Mouse (Mus musculus): Measurements from ENCODE around the gene Cask. TPM values are rescaled to one million over a fixed set of nuclear protein-coding genes. Genes with fewer than 3 reads are reported as not detected.

Gene Cask
- total RNA-seq, 2 experiments from 2014 or later, result 105 to 107 TPM

- no peak overlapping the region for H3K4me3 ChIP-seq
- H3K27ac ChIP-seq, result no peak overlapping the region
- no peak for DNase-seq (ENCODE audit: extremely low spot score in 1 of 2, low spot score in 2 of 2)
- TF ChIP-seq CTCF (IDR thresholded peaks at IDR 0.05), result no peak
- intact Hi-C loops (cut with DNase I), result loop anchor here (5.0 kb wide), 1 partner anchor 130 kb away; no protein-coding TSS in a partner anchor
Observed at GRCm38 (mm10) chrX:13716796-13717569, 134.2 kb downstream of the Cask start.

GRCm38 (mm10) chrX:13710174-13710573, 141.0 kb downstream of the Cask start:
- Histone ChIP-seq H3K4me3 (no peak overlapping the region), H3K27ac (no peak overlapping the region)
- peak; percentile 41 to 65 for DNase-seq (ENCODE audit: extremely low spot score in 1 of 2, low spot score in 2 of 2)
- peak; percentile 92 for TF ChIP-seq CTCF (IDR thresholded peaks at IDR 0.05)
- intact Hi-C loops (cut with DNase I), result no loop called here

GRCm38 (mm10) chrX:13705051-13705450, 146.1 kb downstream of the Cask start:
- no peak for DNase-seq (ENCODE audit: extremely low spot score in 1 of 2, low spot score in 2 of 2)
- Histone ChIP-seq H3K4me3 (no peak overlapping the region), H3K27ac (no peak overlapping the region)
- TF ChIP-seq CTCF (IDR thresholded peaks at IDR 0.05), result no peak
- intact Hi-C loops (cut with DNase I), result no loop called here

- H3K4me3 ChIP-seq, result no peak overlapping the region
- no peak for DNase-seq (ENCODE audit: extremely low spot score in 1 of 2, low spot score in 2 of 2)
- intact Hi-C loops (cut with DNase I), result no loop called here
- TF ChIP-seq CTCF (IDR thresholded peaks at IDR 0.05), result no peak
- no peak overlapping the region for H3K27ac ChIP-seq
Observed at GRCm38 (mm10) chrX:13700681-13701080, 150.5 kb downstream of the Cask start.

GRCm38 (mm10) chrX:13691865-13692264, 159.3 kb downstream of the Cask start:
- no peak for DNase-seq (ENCODE audit: extremely low spot score in 1 of 2, low spot score in 2 of 2)
- peak; percentile 48 for TF ChIP-seq CTCF (IDR thresholded peaks at IDR 0.05)
- Histone ChIP-seq H3K27ac (no peak overlapping the region), H3K4me3 (no peak overlapping the region)
- intact Hi-C loops (cut with DNase I), result loop anchor here (1.0 kb wide), 1 partner anchor 33 kb away; no protein-coding TSS in a partner anchor

GRCm38 (mm10) chrX:13688356-13688755, 162.8 kb downstream of the Cask start:
- peak overlapping the region; percentile 13; the same call in 1 of the 2 replicates for H3K27ac ChIP-seq
- H3K4me3 ChIP-seq, result no peak overlapping the region
- TF ChIP-seq CTCF (IDR thresholded peaks at IDR 0.05), result no peak
- intact Hi-C loops (cut with DNase I), result loop anchor here (10.0 kb wide), 2 partner anchors 224 to 404 kb away; partner anchors contain the start of genes Ddx3x and Nyx
- DNase-seq (ENCODE audit: extremely low spot score in 1 of 2, low spot score in 2 of 2), result peak in 1 of 2 experiments; percentile 13

GRCm38 (mm10) chrX:13686589-13686988, 164.6 kb downstream of the Cask start:
- intact Hi-C loops (cut with DNase I), result loop anchor here (10.0 kb wide), 2 partner anchors 222 to 402 kb away; partner anchors contain the start of genes Ddx3x and Nyx
- no peak overlapping the region for H3K27ac ChIP-seq
- no peak for TF ChIP-seq CTCF (IDR thresholded peaks at IDR 0.05)
- no peak overlapping the region for H3K4me3 ChIP-seq
- DNase-seq (ENCODE audit: extremely low spot score in 1 of 2, low spot score in 2 of 2), result no peak

GRCm38 (mm10) chrX:13681748-13682147, 169.4 kb downstream of the Cask start:
- no peak for TF ChIP-seq CTCF (IDR thresholded peaks at IDR 0.05)
- intact Hi-C loops (cut with DNase I), result loop anchor here (10.0 kb wide), 2 partner anchors 217 to 397 kb away; partner anchors contain the start of genes Ddx3x and Nyx
- Histone ChIP-seq H3K4me3 (no peak overlapping the region), H3K27ac (peak overlapping the region; percentile 56)
- DNase-seq (ENCODE audit: extremely low spot score in 1 of 2, low spot score in 2 of 2), result no peak

- TF ChIP-seq CTCF (IDR thresholded peaks at IDR 0.05), result no peak
- no peak for DNase-seq (ENCODE audit: extremely low spot score in 1 of 2, low spot score in 2 of 2)
- Histone ChIP-seq H3K4me3 (no peak overlapping the region), H3K27ac (no peak overlapping the region)
- intact Hi-C loops (cut with DNase I), result no loop called here
Observed at GRCm38 (mm10) chrX:13673001-13673400, 178.2 kb downstream of the Cask start.

GRCm38 (mm10) chrX:13670342-13670741, 180.8 kb downstream of the Cask start:
- intact Hi-C loops (cut with DNase I), result no loop called here
- DNase-seq (ENCODE audit: extremely low spot score in 1 of 2, low spot score in 2 of 2), result no peak
- Histone ChIP-seq H3K27ac (no peak overlapping the region), H3K4me3 (no peak overlapping the region)
- no peak for TF ChIP-seq CTCF (IDR thresholded peaks at IDR 0.05)

GRCm38 (mm10) chrX:13668867-13669266, 182.3 kb downstream of the Cask start:
- no peak overlapping the region for H3K27ac ChIP-seq
- intact Hi-C loops (cut with DNase I), result no loop called here
- DNase-seq (ENCODE audit: extremely low spot score in 1 of 2, low spot score in 2 of 2), result no peak

GRCm38 (mm10) chrX:13661063-13661462, 190.1 kb downstream of the Cask start, which contains the start of gene Gpr82:
TSS of gene Gpr82 (plus strand) at chrX:13661363.
- no peak for TF ChIP-seq CTCF (IDR thresholded peaks at IDR 0.05)
- Histone ChIP-seq H3K27ac (no peak within 1 kb of the TSS), H3K4me3 (no peak within 1 kb of the TSS)
- intact Hi-C loops (cut with DNase I), result no loop called here
- no peak for DNase-seq (ENCODE audit: extremely low spot score in 1 of 2, low spot score in 2 of 2)

More at GRCm38 (mm10) chrX:13668867-13669266, 182.3 kb downstream of the Cask start:
- H3K4me3 ChIP-seq, result no peak overlapping the region
- TF ChIP-seq CTCF (IDR thresholded peaks at IDR 0.05), result no peak

All from left cerebral cortex, adult 2 months (tissue).